Mouse (Mus musculus) kidney, postnatal 36 days (tissue): Measurements from ENCODE around the gene Ttc1.

Source experiments
- DNase-seq, 2 experiments: peaks; one replicate each; pipeline ENCODE4 v3.0.0; 2021 to 2022; ENCODE audit warnings: mixed read lengths in 2 of 2

Ttc1 gene

GRCm38 (mm10) chr11:43747233-43748226 is at the start of gene Ttc1:
TSS of gene Ttc1 (minus strand) at chr11:43748008.
- peak; percentile 98 to 99 for DNase-seq

- no peak for DNase-seq
These were observed 48.2 kb upstream of the Ttc1 start for GRCm38 (mm10) chr11:43795992-43796391.

GRCm38 (mm10) chr11:43790446-43790845 is 42.6 kb upstream of the Ttc1 start:
- DNase-seq = peak in 1 of 2 experiments; percentile 25

GRCm38 (mm10) chr11:43783772-43784171 is 36.0 kb upstream of the Ttc1 start:
- peak; percentile 76 to 86 for DNase-seq

- DNase-seq = no peak
These were observed 35.3 kb upstream of the Ttc1 start for GRCm38 (mm10) chr11:43783106-43783505.

- DNase-seq = no peak
These were observed 31.7 kb upstream of the Ttc1 start for GRCm38 (mm10) chr11:43779551-43779950.

- DNase-seq = no peak
These were observed 28.5 kb upstream of the Ttc1 start for GRCm38 (mm10) chr11:43776324-43776694.

- peak; percentile 6 to 60 for DNase-seq
These were observed 27.9 kb upstream of the Ttc1 start for GRCm38 (mm10) chr11:43775469-43776323.

- DNase-seq = peak; percentile 54 to 58
These were observed 25.9 kb upstream of the Ttc1 start for GRCm38 (mm10) chr11:43773725-43774124.

GRCm38 (mm10) chr11:43770110-43770509 is 22.3 kb upstream of the Ttc1 start:
- DNase-seq = no peak

GRCm38 (mm10) chr11:43767749-43768148 is 19.9 kb upstream of the Ttc1 start:
- no peak for DNase-seq

- DNase-seq = peak; percentile 80 to 90
These were observed 19.3 kb upstream of the Ttc1 start for GRCm38 (mm10) chr11:43766922-43767648.

GRCm38 (mm10) chr11:43758436-43758835 is 10.6 kb upstream of the Ttc1 start:
- DNase-seq = no peak

- DNase-seq = no peak
These were observed 7.6 kb upstream of the Ttc1 start for GRCm38 (mm10) chr11:43755411-43755810.

GRCm38 (mm10) chr11:43754568-43754967 is 6.8 kb upstream of the Ttc1 start:
- no peak for DNase-seq

- no peak for DNase-seq
These were observed 3.7 kb upstream of the Ttc1 start for GRCm38 (mm10) chr11:43751542-43751941.

GRCm38 (mm10) chr11:43728737-43729301 is 19.0 kb downstream of the Ttc1 start:
- no peak for DNase-seq

GRCm38 (mm10) chr11:43727796-43728195 is 20.0 kb downstream of the Ttc1 start:
- no peak for DNase-seq

- DNase-seq = no peak
These were observed 24.4 kb downstream of the Ttc1 start for GRCm38 (mm10) chr11:43723411-43723810.

- DNase-seq = no peak
These were observed 35.6 kb downstream of the Ttc1 start for GRCm38 (mm10) chr11:43712178-43712577.

GRCm38 (mm10) chr11:43708409-43708808 is 39.4 kb downstream of the Ttc1 start:
- DNase-seq = no peak

- DNase-seq = no peak
These were observed 42.1 kb downstream of the Ttc1 start for GRCm38 (mm10) chr11:43705751-43706150.
